Mouse (Mus musculus) spleen, postnatal 10 days (tissue): ENCODE results near the gene Pomgnt1.

Experiments used
- DNase-seq, 2 experiments: peaks; one replicate each; pipeline ENCODE4 v3.0.0; 2021 to 2022; ENCODE audit warnings: low spot score in 2 of 2

The Pomgnt1 gene

DNA sequence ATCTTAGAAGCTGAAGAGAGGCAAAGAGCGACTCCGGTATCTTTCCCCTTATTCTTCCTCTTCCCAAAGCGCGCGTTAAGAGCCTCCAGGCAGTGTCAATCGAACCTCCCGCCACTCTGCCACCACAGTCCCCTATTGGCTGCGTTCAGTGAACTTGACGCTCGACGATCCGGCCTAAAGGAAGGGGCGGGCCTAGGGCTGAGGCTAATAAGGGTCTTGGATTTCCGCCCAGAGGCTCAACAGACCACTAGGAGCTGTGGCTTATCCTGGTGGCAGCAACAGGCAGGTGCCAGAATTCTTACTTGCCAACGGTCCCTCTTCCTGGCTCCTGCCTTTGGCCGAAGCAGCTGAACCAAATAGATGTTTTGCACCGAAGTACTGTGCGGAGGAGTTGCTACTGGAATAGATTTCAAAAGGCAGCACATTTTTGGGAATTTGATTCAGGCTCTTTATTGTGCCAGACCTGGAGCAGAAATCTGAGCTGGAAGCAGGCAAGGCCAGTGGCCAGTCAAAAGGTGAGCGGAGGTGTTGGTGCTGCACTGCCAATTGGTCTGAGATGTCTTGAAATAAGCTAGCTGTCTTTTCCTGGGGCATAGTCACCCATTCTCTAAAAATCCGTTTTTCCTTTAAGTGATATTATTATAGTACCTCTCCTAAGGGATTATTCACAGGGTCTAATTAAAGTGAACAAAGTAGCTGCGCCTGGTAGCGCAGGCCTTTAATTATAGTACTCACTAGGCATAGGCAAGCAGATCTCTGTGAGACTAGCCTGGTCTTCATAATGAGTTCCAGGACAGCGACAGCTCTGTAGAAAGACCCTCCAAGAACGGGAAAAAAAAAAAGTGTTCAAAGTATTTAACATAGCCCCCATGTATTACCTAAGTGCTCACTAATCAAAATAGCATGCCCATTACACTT is at the start of gene Pomgnt1, which contains the start of gene Rad54l:
Pomgnt1 (plus strand) TSS at position 239 of the 918 bp plus-strand sequence.
Rad54l (minus strand) TSS at position 89 of the 918 bp plus-strand sequence.
- DNase-seq = peak; percentile 59 to 87

DNA sequence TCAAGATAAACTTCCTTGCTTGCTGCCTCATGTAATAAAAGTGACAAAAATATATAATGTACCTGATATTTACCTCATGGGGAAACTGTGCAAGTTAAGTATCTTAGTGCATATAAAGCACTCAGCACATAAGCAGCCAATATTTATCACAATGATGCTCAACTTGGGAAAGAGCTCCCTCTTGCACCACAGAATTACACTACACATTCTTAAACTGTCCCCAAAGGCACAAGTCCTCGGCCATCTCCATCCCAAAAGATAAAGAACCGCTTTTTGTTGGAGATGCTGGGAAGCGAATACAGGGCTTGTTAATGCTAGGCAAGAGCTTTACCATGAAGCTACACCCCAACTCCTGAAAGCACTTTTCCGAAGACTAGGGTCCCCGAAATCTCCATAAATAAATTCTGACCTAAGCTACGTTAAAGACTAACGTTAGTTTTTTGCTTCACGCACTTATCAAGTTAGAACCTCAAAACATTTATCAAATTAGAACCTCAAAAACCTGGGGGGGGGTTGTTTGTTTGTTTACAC is 49.4 kb upstream of the Pomgnt1 start:
- DNase-seq = peak in 1 of 2 experiments; percentile 26

DNA sequence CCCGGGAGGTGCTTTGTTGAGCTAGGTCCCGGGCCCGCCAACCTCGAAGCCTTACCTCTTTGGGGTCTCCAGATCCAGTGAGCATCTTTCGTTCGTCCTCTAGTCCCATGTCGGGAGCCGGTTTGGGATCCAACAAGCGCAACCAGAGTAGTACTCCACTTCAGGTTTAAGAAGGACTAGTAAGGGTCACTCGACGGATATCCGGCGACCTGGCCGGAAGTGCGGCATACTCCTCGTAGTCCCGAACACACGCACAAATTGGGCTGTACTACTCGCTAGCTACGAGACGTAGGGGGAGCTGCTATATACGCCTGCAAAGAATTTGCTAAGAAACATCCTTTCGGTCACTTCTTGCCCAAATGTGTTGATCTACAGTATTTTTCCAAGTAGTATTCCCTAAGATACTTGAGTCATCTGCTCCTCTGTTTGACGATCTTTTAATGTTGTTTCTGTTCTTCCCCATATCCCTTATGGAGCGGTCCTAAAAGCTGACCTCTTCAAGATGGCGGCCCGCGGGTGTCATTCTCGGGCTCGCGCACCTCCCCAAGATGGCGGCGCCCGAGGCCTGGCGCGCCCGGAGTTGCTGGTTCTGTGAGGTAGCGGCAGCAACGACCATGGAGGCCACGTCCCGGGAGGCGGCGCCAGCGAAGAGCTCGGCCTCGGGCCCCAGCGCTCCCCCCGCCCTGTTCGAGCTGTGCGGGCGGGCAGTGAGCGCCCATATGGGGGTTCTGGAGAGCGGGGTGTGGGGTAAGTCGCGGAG is 48.6 kb upstream of the Pomgnt1 start, which contains the start of the genes Uqcrh and Lrrc41:
Uqcrh (minus strand) TSS at position 211 of the 760 bp plus-strand sequence.
Lrrc41 (plus strand) TSS at position 409 of the 760 bp plus-strand sequence.
- DNase-seq = peak; percentile 95 to 96

DNA sequence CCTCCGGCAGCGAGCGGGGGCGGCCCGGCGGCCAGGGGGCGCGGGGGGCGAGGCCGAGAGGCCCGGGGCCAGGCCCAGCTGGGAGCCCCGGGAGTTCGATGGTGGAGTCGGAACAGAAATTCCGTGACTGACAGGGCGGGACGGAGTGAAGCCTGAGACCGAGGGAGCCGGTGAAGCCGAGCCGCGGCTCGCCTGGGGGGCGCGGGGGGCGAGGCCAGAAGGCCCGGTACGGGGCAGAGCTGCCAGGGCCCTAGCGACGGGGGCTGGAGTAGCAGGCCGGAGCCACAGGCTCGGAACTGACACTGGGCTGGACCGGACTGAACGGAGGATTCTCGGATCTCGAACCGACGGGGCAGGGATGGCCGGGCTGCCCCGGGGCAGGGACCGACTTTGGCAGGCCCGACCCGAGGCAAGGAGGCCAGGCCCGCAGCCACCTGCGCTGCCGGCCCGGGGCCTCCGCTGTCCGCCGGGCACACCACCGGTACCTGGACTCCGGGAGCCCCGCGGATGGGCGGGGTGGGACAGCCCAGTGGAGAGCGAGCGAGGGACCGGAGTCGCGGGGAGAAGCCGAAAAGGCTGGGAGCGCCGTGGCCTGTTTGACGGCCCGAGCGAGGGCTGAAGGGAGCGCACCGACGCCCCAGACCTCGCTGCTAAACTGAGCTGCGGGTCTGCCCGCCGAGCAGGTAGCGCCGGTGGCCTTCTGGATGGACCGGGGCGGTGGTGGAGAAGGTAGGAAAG is 47.8 kb upstream of the Pomgnt1 start:
- DNase-seq = peak; percentile 83 to 86

DNA sequence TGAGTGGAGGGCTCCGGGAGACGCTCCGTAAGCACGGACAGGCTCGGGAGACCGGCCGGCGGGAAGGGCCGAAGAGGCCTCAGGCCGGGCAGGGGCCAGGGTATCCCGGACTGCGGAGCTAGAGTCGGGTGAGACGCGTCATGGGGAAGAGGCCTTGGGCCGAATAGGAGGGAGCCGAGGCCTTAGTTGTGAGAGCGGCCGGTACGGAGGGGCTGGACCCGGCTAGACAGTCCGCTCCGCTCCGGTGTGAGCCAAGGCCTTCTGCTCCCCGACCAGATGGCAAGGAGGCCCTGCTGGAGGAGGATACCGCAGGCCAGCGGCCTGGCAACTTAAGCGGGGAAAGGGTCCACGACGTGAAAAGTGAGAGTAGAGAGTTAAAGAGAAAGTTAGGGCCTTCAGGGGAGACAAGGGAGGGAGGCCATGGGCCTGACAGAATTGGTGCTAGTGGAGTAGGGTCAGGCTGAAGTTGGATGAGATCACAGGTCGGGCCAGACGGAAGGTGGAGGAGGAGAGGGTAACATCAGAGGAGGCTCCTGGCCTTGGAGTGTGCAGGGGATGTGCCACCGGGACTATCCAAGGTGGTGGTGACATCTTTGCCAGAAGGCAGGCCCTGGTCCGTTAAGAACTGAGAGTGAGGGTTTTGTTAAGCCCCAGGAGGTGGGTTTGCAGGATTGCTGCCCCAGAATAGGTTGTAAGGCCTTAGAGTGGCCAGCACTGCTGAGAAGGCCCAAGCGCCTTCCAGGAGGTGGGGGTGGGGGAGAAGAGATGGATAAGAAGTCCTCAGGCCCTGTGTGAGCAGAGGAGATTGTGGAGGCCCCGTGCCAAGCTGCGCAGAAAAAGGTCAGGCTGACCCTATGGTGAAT is 47.0 kb upstream of the Pomgnt1 start:
- DNase-seq = peak; percentile 62 to 81

DNA sequence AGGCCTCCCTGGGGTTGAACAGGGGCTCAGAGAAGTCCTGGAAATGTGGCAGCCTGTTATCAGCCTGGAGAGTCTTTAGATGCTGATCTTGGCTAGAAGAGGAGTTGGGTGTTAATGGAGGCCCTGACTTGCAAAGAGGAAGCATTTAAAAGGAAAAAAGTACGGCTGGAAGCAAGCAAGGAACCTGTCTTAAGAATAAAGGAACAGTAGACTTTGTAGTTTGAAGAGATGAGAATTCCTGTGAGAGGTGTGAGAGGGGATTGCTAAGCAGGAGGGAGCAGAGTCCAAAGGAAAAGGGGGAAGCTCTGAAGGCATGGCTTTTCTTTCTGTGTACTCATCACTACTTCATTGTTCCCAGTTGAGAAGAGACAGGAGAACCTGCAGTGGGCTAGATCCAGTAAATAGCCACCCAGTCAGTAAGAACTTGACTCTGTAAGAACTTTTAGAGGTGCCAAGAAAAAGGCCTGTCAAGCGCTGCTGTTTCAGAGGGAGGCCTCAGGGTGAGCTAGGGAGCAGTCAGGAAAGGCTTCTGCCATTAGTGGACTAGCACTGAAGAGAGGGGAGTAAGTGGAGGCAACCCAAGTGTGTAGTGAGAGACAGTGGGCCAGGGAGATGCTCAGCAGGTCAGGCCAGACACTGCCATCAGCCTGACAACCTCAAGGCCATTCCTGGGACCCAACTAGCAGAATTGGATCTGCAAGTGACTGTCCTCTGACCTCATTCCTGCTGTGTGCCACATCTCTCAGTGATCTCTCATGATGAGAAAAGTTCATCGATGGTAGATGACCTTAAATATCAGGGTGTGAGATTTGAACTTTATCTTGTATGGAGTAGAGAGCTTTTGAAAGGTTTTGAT is 46.2 kb upstream of the Pomgnt1 start:
- peak in 1 of 2 experiments; percentile 11 for DNase-seq

DNA sequence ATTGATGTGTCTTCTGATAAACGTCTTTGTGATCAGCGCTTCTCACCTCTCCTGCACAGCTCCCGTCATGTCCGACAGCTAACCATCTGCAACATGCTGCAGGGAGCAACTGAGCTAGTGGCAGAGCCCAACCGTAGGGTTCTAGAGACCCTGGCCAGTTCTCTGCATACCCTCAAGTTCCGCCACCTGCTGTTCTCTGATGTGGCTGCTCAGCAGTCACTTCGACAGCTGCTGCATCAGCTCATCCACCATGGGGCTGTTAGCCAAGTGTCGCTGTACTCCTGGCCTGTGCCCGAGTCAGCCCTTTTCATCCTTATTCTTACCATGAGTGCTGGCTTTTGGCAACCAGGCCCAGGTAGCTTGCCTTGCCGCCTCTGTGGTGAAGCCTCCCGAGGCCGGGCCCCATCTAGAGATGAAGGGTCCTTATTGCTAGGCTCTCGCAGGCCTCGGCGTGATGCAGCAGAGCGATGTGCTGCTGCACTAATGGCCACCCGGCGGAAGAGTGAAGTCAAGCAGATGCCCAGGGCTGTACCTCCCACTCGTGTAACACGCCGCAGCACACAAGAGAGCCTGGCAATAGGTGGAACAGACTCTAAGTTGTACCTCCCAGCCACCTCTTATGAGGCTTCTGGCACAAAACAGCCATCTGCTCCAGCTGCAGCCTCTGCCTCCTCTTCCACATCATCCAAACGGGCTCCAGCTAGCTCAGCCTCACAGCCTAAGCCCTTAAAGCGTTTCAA is 35.0 kb upstream of the Pomgnt1 start:
- no peak for DNase-seq

DNA sequence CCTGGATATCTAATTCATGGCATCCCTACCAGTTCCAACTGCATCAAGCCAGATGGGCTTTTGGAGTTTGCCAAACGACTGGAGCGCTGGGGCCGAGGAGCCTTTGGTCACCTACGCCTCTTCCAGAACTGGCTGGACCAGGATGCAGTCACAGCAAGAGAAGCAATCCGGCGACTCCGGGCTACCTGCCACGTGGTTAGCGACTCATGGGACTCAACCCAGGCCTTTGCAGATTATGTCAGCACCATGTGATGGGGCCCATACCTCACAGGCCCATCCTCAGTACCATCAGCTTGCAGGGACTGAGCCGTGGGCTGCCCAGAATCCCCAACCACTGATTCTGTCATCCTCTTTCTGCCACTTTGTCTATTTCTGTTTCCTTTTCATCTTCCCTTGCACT is 27.3 kb upstream of the Pomgnt1 start:
- DNase-seq = no peak

DNA sequence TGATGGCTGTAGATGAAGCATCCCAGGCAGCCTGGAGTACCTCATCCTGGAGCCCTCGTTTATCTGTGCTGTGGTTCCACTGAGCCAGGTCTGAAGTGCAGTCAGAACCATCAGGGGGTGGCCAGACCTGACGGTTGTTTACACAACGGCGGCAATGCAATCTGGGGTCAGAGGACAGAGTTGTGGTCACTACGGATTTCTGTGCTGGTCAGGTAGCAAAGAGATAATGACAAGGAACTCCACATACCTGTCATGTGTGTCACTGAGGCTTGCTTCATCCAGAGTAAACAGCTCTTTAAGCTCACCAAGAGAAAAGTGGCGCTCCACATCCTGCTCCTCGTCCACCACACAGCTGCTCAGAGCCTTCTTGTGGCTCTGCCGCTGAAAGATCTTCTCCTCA is 26.4 kb upstream of the Pomgnt1 start:
- no peak for DNase-seq

DNA sequence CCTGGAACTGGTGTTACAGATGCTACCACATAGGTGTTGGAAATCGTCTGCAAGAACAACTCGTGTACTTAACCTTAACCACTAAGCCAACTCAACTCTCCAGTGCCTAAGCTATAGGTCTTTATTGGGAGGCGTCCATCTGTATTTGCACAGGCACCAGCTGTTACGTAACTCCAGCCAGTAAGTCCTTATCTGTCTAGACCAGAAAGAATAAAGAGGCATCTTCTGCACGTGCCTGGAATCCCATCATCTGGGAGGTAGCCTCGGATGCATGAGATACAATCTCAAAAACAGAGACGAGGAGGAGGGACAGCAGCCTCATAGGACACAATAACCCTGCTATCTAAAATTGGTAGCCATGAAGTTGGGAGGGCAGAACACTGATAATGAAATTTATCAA is 22.7 kb upstream of the Pomgnt1 start:
- no peak for DNase-seq

DNA sequence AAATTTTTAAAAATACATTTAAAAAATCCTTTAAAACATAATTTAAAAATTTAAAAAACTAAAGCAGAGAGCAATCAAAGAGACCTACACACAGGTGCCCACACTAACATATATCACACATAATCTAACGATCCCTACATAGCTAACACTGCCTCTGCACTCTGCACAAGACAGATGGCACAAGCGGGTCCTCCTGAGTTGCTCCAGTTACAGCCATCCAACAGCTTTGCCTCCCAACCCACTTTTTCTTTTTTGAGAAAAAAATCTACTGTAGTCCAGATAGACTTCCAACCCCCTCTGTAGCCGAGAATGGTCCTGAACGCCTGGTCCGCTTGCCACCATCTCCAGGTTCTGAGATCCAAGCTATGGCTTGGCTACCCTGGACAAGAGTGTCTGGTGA is 18.4 kb upstream of the Pomgnt1 start:
- DNase-seq = no peak

DNA sequence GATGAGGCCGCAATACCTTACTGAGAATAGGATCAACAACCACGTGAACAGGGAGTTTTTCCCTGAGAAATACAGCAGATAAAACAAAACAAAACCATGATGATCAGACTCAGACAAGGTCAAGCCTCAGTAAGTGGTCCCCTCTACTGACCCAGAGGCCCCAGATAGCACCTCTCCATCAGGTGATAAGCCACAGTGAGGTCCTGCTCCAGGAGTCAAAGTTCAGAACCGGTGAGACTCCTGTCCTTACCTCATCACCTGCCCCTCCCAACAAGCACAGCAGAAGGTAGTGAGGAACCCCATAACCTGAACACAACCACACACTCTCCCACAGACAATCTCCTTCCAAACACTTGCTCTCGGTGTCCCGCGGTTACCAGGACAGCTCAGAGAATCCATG is 12.9 kb upstream of the Pomgnt1 start:
- no peak for DNase-seq

DNA sequence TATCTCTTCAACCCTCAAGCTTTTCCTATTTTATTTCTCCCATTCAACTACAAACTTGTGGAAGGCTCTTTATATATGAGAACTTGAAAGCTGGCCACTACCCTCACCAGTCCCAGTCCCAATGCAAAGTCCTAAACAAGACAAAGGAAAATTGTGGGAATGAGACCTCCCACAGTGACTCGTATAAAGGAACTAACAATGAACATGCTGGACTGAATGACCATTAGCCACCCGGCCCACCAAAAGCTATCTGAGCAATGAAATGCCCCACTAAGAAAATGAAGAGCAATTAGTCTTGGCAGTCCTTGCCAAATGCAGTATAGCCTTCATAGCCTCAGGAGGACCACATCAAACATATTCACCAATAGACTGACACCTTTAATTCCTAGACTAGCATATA is 12.2 kb upstream of the Pomgnt1 start:
- no peak for DNase-seq

DNA sequence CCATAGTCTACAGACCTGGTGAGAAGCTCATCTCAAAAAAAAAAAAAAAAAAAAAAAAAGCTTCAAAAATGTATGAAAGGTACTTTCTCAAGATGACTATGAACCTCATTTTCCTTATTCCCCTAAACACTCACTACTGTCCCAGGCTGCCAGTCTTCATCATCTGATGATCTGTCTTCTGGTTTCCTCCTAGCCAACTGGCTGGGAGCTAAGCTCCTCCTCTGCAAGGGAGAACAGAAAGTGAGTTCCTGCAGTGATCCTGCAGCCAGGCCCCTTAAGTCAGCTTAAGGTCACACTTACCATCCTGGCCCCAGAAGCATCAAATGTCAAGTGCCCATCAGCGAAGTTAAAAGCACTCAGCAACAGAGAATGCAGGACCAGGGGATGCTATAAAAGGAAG is 878 bp upstream of the Pomgnt1 start:
- DNase-seq = peak in 1 of 2 experiments; percentile 25

DNA sequence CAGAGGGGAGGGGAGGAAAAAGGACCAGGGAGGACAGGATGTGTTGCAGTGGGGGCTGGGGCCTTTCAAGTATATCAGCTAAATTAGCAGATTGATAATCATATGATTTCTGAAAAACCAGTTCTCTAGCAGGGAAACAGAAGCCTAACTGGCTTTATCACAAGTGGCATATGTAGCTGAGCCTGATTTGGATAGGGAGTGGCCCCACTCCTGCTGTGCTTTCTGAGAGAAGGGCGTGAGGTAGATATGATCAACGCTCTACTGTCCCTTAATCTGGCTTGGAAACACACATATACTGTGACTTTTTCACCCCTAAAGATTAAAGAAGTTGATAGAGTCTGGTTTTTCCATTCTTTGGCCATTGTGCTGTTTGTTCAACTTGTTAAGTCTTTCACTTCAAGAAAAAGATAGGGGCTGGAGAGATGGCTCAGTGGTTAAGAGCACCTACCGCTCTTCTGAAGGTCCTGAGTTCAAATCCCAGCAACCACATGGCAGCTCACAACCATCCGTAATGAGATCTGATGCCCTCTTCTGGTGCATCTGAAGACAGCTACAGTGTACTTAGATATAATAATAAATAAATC is 2.3 kb downstream of the Pomgnt1 start:
- no peak for DNase-seq

DNA sequence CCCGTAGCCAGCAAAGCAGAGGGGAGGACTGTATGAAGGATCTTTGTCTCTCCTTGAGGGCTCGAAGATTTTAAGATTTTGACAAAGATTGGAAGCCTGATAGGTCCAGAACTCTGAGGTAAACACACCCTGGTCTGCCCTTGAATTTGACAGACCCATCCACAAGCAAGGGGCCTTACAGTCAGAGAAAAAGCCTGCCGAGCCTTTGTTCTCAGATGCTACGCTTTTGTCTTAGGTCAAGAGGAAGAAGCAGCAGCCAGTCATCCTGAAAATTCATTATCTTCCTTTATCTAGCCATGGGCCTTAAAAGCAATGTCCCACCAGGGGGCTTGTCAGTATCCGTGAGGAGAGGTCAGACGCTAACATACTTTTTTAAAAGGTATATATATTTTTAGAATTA is 4.3 kb downstream of the Pomgnt1 start:
- DNase-seq = no peak

DNA sequence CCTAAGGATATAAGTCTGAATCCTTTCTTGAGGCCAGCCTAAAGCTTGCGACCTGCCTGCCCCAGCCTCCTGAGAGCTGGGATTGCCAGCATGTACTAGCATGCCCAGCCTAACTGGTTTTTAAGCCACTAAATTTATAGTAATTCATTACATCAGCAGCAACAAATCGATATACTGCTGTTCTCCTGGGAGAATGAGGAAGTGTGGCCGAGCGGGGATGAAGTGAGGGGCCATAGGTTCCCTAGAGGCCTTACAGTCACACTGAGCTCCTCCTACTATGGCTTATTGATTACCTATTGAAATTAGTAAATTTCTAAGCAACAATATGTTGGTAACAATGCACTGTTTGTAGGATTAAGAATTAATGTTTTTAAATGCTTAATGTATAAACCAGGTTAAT is 9.5 kb downstream of the Pomgnt1 start:
- DNase-seq = no peak

DNA sequence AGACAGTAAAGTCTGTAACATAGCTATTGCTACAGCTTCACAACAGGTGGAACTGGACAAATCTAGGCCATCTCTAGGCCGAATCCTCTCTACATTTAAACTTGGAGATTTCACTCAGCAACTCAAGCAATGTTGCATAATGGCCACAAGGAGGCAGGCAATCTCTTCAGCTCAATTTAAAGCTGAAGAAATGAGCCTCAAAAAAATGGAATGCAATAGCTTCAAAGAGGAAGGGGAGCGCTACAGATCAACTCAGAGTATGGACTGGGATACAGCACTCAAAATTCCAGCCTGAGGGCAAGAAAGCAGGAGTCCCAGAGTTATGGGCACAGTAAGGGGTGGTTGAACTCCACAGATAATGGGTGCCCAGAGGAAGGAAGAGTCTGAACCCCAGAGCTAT is 11.3 kb downstream of the Pomgnt1 start:
- no peak for DNase-seq
